Mouse (Mus musculus): ENCODE measurements around the gene Xrra1. TPM values are rescaled to one million over a fixed set of nuclear protein-coding genes. Genes with fewer than 3 reads are reported as not detected.

The Xrra1 gene
- polyA plus RNA-seq, 1 experiment from 2014 or later = 1.1 TPM

DNA sequence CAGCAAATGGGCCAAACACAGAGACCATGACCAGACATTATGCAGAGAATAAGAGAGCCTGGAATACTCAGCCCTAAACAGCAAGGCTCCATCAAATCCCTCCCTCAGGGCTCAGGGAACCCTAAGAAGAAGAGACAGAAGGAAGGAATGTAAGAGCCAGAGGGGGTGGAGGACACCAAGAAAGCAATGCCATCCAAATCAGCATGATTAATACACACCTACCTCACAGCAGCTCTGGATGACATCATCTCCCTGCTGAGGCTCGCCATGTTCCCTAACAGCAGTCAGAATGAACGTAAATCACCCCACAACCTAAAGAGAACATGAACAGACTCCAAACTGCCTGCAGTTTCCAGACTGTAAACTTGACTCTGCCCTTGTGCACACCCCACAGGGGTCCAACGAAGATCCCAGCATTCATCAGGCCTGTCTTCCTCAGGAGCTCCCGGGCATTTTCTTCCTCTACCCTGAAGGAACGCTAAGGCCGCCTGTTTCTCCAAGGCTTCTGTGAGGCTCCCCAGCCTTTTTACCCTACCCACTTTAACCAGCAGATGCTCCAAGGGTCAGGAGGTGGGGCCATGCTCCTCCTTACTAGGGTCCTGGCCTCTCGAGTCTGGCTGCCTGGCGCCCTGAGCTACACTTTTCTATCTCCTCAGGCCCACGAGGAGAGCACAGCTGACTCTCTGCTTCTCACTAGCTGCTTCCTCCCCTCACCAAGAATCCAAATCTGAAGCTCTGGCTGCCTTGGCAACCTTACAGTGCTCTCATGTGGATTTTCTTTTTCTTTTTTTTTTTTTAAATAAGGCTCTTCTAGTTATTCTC lies 106.3 kb downstream of the Xrra1 start:
- peak; percentile 47 for ATAC-seq
- no peak overlapping the region for H3K4me2 ChIP-seq (replicated peaks; ENCODE audit: low read depth, low read length)

DNA sequence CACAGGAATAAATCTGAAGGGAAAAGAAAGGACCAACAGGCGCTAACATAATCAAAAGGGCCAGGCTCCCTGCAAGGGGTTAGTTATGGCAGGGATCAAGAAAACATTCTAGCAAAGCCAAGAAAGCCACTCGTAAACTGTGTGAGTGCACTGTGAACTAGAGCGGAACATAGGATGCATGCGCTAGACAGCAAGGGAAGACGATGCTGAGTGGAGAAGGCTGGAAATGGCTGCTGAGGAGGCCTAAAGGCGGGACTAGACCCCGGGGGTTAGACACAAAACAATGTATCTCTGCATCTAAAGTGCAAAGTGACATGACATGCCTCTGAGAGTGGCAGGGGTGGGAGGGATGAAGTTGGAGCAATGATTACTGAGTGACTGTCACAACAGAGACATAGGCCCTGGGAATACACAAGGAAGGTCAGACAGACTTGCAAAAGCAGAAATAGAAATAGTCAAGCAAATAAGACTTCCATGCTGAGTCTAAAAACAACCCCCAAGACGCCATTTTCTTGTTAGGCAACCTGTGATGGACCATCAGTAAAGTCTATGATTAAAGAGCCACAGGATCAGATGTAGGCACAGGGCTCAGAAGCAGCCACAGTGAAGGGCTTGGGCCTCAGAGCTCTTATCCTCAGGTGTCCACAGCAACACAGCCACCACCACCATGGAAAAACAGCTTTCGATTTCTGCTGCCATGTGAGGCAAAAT lies 107.2 kb downstream of the Xrra1 start:
- DNase-seq (ENCODE audit: low spot score) (no peak), ATAC-seq (no peak)
- Histone ChIP-seq H3K4me1 (ENCODE audit: insufficient read depth, low read depth, low read length) (peaks cover 21% of the 10 kb centered on the region), H3K4me2 (replicated peaks; ENCODE audit: low read depth, low read length) (no peak overlapping the region), H3K9me3 (ENCODE audit: low read length) (no peaks in the 10 kb centered on the region), H3K4me3 (ENCODE audit: low read depth, low read length) (no peak overlapping the region), H3K27me3 (replicated peaks; ENCODE audit: insufficient read depth, low read length) (no peaks in the 10 kb centered on the region), H3K9ac (replicated peaks; ENCODE audit: low read depth) (no peak overlapping the region), H3K27ac (ENCODE audit: low read length) (peak overlapping the region; percentile 43; the same call in 1 of the 2 replicates), H3K36me3 (ENCODE audit: insufficient read depth, low read length) (no peaks in the 10 kb centered on the region)
- TF ChIP-seq CTCF (IDR thresholded peaks at IDR 0.05) (no peak), EP300 (IDR thresholded peaks at IDR 0.05) (no peak)
- 62% methylated on average over 9 of the region's 9 CpGs for WGBS

More for the DNA sequence above, 106.3 kb downstream of the Xrra1 start:
- no peaks in the 10 kb centered on the region for H3K36me3 ChIP-seq (ENCODE audit: insufficient read depth, low read length)
- no peaks in the 10 kb centered on the region for H3K9me3 ChIP-seq (ENCODE audit: low read length)
- no peaks in the 10 kb centered on the region for H3K27me3 ChIP-seq (replicated peaks; ENCODE audit: insufficient read depth, low read length)
- TF ChIP-seq CTCF (IDR thresholded peaks at IDR 0.05) (no peak), EP300 (IDR thresholded peaks at IDR 0.05) (no peak)
- no peak overlapping the region for H3K9ac ChIP-seq (replicated peaks; ENCODE audit: low read depth)
- WGBS = 38% methylated on average over 9 of the region's 9 CpGs
- no peak overlapping the region for H3K4me3 ChIP-seq (ENCODE audit: low read depth, low read length)
- peaks cover 21% of the 10 kb centered on the region for H3K4me1 ChIP-seq (ENCODE audit: insufficient read depth, low read depth, low read length)
- DNase-seq (ENCODE audit: low spot score) = peak; percentile 23
- H3K27ac ChIP-seq (ENCODE audit: low read length) = peak overlapping the region; percentile 4

Other genes starting within 250 kb of the Xrra1 start
- gene Tpbgl, start 232.0 kb upstream of the Xrra1 start, polyA plus RNA-seq (2015; fragmentation: Nextera tagmentation; extraction: Ambion mirVana) = 0.58 and 0.79 TPM in 2 replicates
- gene Slco2b1, start 147.8 kb upstream of the Xrra1 start, polyA plus RNA-seq (2015; fragmentation: Nextera tagmentation; extraction: Ambion mirVana) = 3.8 and 3.9 TPM in 2 replicates
- not detected in 2 replicates for gene Olfr520, start 128.8 kb upstream of the Xrra1 start, polyA plus RNA-seq (2015; fragmentation: Nextera tagmentation; extraction: Ambion mirVana)
- not detected in 2 replicates for gene Olfr521, start 95.6 kb upstream of the Xrra1 start, polyA plus RNA-seq (2015; fragmentation: Nextera tagmentation; extraction: Ambion mirVana)
- gene Neu3, start 30.7 kb upstream of the Xrra1 start, polyA plus RNA-seq (2015; fragmentation: Nextera tagmentation; extraction: Ambion mirVana) = 5.8 and 7.6 TPM in 2 replicates
- 318 and 342 TPM in 2 replicates for gene Spcs2, start 4.3 kb downstream of the Xrra1 start, polyA plus RNA-seq (2015; fragmentation: Nextera tagmentation; extraction: Ambion mirVana)
- gene Rnf169, start 121.3 kb downstream of the Xrra1 start, polyA plus RNA-seq (2015; fragmentation: Nextera tagmentation; extraction: Ambion mirVana) = 3.8 and 4.2 TPM in 2 replicates
- gene Chrdl2, start 147.1 kb downstream of the Xrra1 start, polyA plus RNA-seq (2015; fragmentation: Nextera tagmentation; extraction: Ambion mirVana) = 0.11 TPM in 1 of 2 replicates, not detected in the other